Mouse (Mus musculus) embryonic facial prominence, embryonic 12.5 days (tissue): ENCODE data around the gene Sppl3. TPM values are rescaled to one million over a fixed set of nuclear protein-coding genes. Genes with fewer than 3 reads are reported as not detected.

Experiments used
- ATAC-seq: fragments of 200-750 bp; cut with Nextera tagmentation; 2 replicates; pipeline ENCODE4 v1.8.0; 2017; ENCODE audit not compliant: insufficient number of reproducible peaks, insufficient read depth, low FRiP score, low TSS enrichment
- H3K27ac ChIP-seq: fragments of 300-500 bp; sonication (generic); 2 replicates; pipeline ENCODE4 v1.5.1; 2016; ENCODE audit warnings: mild to moderate bottlenecking
- H3K27me3 ChIP-seq: fragments of 300-500 bp; sonication (generic); 2 replicates; pipeline ENCODE4 v1.6.1; 2016; ENCODE audit warnings: mild to moderate bottlenecking, moderate library complexity
- H3K36me3 ChIP-seq: fragments of 300-500 bp; sonication (generic); 2 replicates; pipeline ENCODE4 v1.6.1; 2016; ENCODE audit warnings: mild to moderate bottlenecking
- H3K4me1 ChIP-seq: fragments of 300-500 bp; sonication (generic); 2 replicates; pipeline ENCODE4 v1.6.1; 2016
- H3K4me2 ChIP-seq: fragments of 300-500 bp; sonication (generic); replicated peaks from 2 replicates; pipeline ENCODE4 v1.6.1; 2016; ENCODE audit warnings: mild to moderate bottlenecking, moderate library complexity
- H3K4me3 ChIP-seq: fragments of 300-500 bp; sonication (generic); 2 replicates; pipeline ENCODE4 v1.5.1; 2016; ENCODE audit warnings: mild to moderate bottlenecking
- H3K9ac ChIP-seq: fragments of 300-500 bp; sonication (generic); 2 replicates; pipeline ENCODE4 v1.6.1; 2016; ENCODE audit warnings: mild to moderate bottlenecking, moderate library complexity
- H3K9me3 ChIP-seq: fragments of 300-500 bp; sonication (generic); 2 replicates; pipeline ENCODE4 v1.6.1; 2016; ENCODE audit warnings: mild to moderate bottlenecking, moderate library complexity
- WGBS: fragments of 180-500 bp; shearing (Covaris S2); methylation state at CpG from one replicate; pipeline ENCODE4 v1.1.7; 2016; 5-methylcytosine and 5-hydroxymethylcytosine counted together
- polyA plus RNA-seq: library from polyadenylated mRNA; unstranded; fragments of >200 nt; fragmentation: Nextera tagmentation; extraction: Ambion mirVana; gene quantifications from 2 replicates; pipeline ENCODE4 v1.2.1, GENCODE M21; 2016

Gene Sppl3
- polyA plus RNA-seq, 1 experiment from 2014 or later, result 19.9 TPM

- Histone ChIP-seq H3K36me3 (peaks cover 3% of the 10 kb centered on the region; the same call in 1 of the 2 replicates), H3K4me1 (peaks cover 12% of the 10 kb centered on the region), H3K9me3 (no peaks in the 10 kb centered on the region), H3K4me3 (no peak overlapping the region), H3K4me2 (no peak overlapping the region), H3K27me3 (no peaks in the 10 kb centered on the region), H3K9ac (no peak overlapping the region), H3K27ac (no peak overlapping the region)
- 79% methylated on average over 4 of the region's 4 CpGs for WGBS
- ATAC-seq, result no peak
Measured at GRCm38 (mm10) chr5:115018813-115019212, 7.9 kb downstream of the Sppl3 start.

GRCm38 (mm10) chr5:115022021-115022420 lies 11.1 kb downstream of the Sppl3 start:
- H3K9ac ChIP-seq, result no peak overlapping the region
- ATAC-seq, result no peak

GRCm38 (mm10) chr5:115026170-115026569 lies 15.2 kb downstream of the Sppl3 start:
- no peak for ATAC-seq
- Histone ChIP-seq H3K9ac (no peak overlapping the region), H3K4me1 (peaks cover 4% of the 10 kb centered on the region; the same call in 1 of the 2 replicates), H3K4me3 (no peak overlapping the region), H3K36me3 (peaks cover 3% of the 10 kb centered on the region; the same call in 1 of the 2 replicates), H3K9me3 (no peaks in the 10 kb centered on the region), H3K27me3 (no peaks in the 10 kb centered on the region), H3K4me2 (no peak overlapping the region), H3K27ac (no peak overlapping the region)
- WGBS, result 88% methylated on average over 4 of the region's 4 CpGs

More at GRCm38 (mm10) chr5:115022021-115022420, 11.1 kb downstream of the Sppl3 start:
- 90% methylated on average over 7 of the region's 7 CpGs for WGBS
- H3K4me1 ChIP-seq, result peaks cover 7% of the 10 kb centered on the region; the same call in 1 of the 2 replicates
- no peaks in the 10 kb centered on the region for H3K9me3 ChIP-seq
- H3K27me3 ChIP-seq, result no peaks in the 10 kb centered on the region
- H3K4me3 ChIP-seq, result no peak overlapping the region
- no peak overlapping the region for H3K27ac ChIP-seq
- H3K36me3 ChIP-seq, result peaks cover 3% of the 10 kb centered on the region; the same call in 1 of the 2 replicates
- H3K4me2 ChIP-seq, result no peak overlapping the region

- no peak overlapping the region for H3K4me2 ChIP-seq
- ATAC-seq, result no peak
- 95% methylated on average over 3 of the region's 3 CpGs for WGBS
- no peak overlapping the region for H3K27ac ChIP-seq
- no peak overlapping the region for H3K4me3 ChIP-seq
- no peaks in the 10 kb centered on the region for H3K36me3 ChIP-seq
- H3K9ac ChIP-seq, result no peak overlapping the region
- H3K9me3 ChIP-seq, result no peaks in the 10 kb centered on the region
- no peaks in the 10 kb centered on the region for H3K27me3 ChIP-seq
- H3K4me1 ChIP-seq, result peaks cover 4% of the 10 kb centered on the region; the same call in 1 of the 2 replicates
Measured at GRCm38 (mm10) chr5:115027109-115027508, 16.2 kb downstream of the Sppl3 start.

- no peaks in the 10 kb centered on the region for H3K9me3 ChIP-seq
- H3K27me3 ChIP-seq, result no peaks in the 10 kb centered on the region
- H3K9ac ChIP-seq, result no peak overlapping the region
- H3K4me2 ChIP-seq, result no peak overlapping the region
- H3K4me3 ChIP-seq, result no peak overlapping the region
- no peaks in the 10 kb centered on the region for H3K36me3 ChIP-seq
- WGBS, result 90% methylated on average over 4 of the region's 4 CpGs
- peaks cover 4% of the 10 kb centered on the region; the same call in 1 of the 2 replicates for H3K4me1 ChIP-seq
- H3K27ac ChIP-seq, result no peak overlapping the region
- ATAC-seq, result no peak
Measured at GRCm38 (mm10) chr5:115028920-115029319, 18.0 kb downstream of the Sppl3 start.

GRCm38 (mm10) chr5:115029509-115029908 lies 18.6 kb downstream of the Sppl3 start:
- WGBS, result 86% methylated on average over 3 of the region's 3 CpGs
- H3K9ac ChIP-seq, result no peak overlapping the region
- no peaks in the 10 kb centered on the region for H3K9me3 ChIP-seq
- H3K27me3 ChIP-seq, result no peaks in the 10 kb centered on the region
- ATAC-seq, result no peak
- H3K4me2 ChIP-seq, result no peak overlapping the region
- H3K4me3 ChIP-seq, result no peak overlapping the region
- H3K36me3 ChIP-seq, result no peaks in the 10 kb centered on the region
- no peak overlapping the region for H3K27ac ChIP-seq
- peaks cover 4% of the 10 kb centered on the region; the same call in 1 of the 2 replicates for H3K4me1 ChIP-seq

- 83% methylated on average over 5 of the region's 5 CpGs for WGBS
- H3K9me3 ChIP-seq, result no peaks in the 10 kb centered on the region
- no peaks in the 10 kb centered on the region for H3K27me3 ChIP-seq
- no peak overlapping the region for H3K4me3 ChIP-seq
- H3K27ac ChIP-seq, result no peak overlapping the region
- ATAC-seq, result no peak
- no peak overlapping the region for H3K9ac ChIP-seq
- no peaks in the 10 kb centered on the region for H3K4me1 ChIP-seq
- no peaks in the 10 kb centered on the region for H3K36me3 ChIP-seq
- H3K4me2 ChIP-seq, result no peak overlapping the region
Measured at GRCm38 (mm10) chr5:115031576-115031975, 20.6 kb downstream of the Sppl3 start.

- ATAC-seq, result no peak
- Histone ChIP-seq H3K4me2 (no peak overlapping the region), H3K27me3 (no peaks in the 10 kb centered on the region), H3K27ac (no peak overlapping the region), H3K9me3 (no peaks in the 10 kb centered on the region), H3K9ac (no peak overlapping the region), H3K4me1 (no peaks in the 10 kb centered on the region), H3K36me3 (no peaks in the 10 kb centered on the region), H3K4me3 (no peak overlapping the region)
- 95% methylated on average over 2 of the region's 2 CpGs for WGBS
Measured at GRCm38 (mm10) chr5:115032620-115033019, 21.7 kb downstream of the Sppl3 start.

- WGBS, result 100% methylated on average over 1 of the region's 1 CpGs
- Histone ChIP-seq H3K36me3 (no peaks in the 10 kb centered on the region), H3K4me1 (no peaks in the 10 kb centered on the region)
Measured at GRCm38 (mm10) chr5:115035217-115035616, 24.3 kb downstream of the Sppl3 start.

GRCm38 (mm10) chr5:115037099-115037498 lies 26.2 kb downstream of the Sppl3 start:
- 88% methylated on average over 2 of the region's 2 CpGs for WGBS
- no peaks in the 10 kb centered on the region for H3K27me3 ChIP-seq

More at GRCm38 (mm10) chr5:115035217-115035616, 24.3 kb downstream of the Sppl3 start:
- no peak overlapping the region for H3K4me3 ChIP-seq
- no peak overlapping the region for H3K4me2 ChIP-seq
- H3K27me3 ChIP-seq, result no peaks in the 10 kb centered on the region
- H3K9me3 ChIP-seq, result no peaks in the 10 kb centered on the region
- ATAC-seq, result no peak
- H3K9ac ChIP-seq, result no peak overlapping the region
- no peak overlapping the region for H3K27ac ChIP-seq

GRCm38 (mm10) chr5:115040756-115041155 lies 29.8 kb downstream of the Sppl3 start:
- H3K27ac ChIP-seq, result no peak overlapping the region
- 0 out of 2 replicates have a peak, but pooled peaks cover 4% of the 10 kb centered on the region for H3K36me3 ChIP-seq
- no peak overlapping the region for H3K4me2 ChIP-seq
- H3K9me3 ChIP-seq, result no peaks in the 10 kb centered on the region
- no peaks in the 10 kb centered on the region for H3K27me3 ChIP-seq
- no peak overlapping the region for H3K9ac ChIP-seq
- WGBS, result 87% methylated on average over 4 of the region's 4 CpGs
- H3K4me3 ChIP-seq, result no peak overlapping the region
- ATAC-seq, result no peak
- H3K4me1 ChIP-seq, result no peaks in the 10 kb centered on the region

More at GRCm38 (mm10) chr5:115037099-115037498, 26.2 kb downstream of the Sppl3 start:
- H3K4me2 ChIP-seq, result no peak overlapping the region
- no peak for ATAC-seq
- H3K36me3 ChIP-seq, result no peaks in the 10 kb centered on the region
- H3K9me3 ChIP-seq, result no peaks in the 10 kb centered on the region
- no peak overlapping the region for H3K9ac ChIP-seq
- H3K4me1 ChIP-seq, result no peaks in the 10 kb centered on the region
- H3K4me3 ChIP-seq, result no peak overlapping the region
- no peak overlapping the region for H3K27ac ChIP-seq

GRCm38 (mm10) chr5:115043626-115044025 lies 32.7 kb downstream of the Sppl3 start:
- H3K27ac ChIP-seq, result no peak overlapping the region

More at GRCm38 (mm10) chr5:115043626-115044025, 32.7 kb downstream of the Sppl3 start:
- Histone ChIP-seq H3K4me1 (no peaks in the 10 kb centered on the region), H3K27me3 (no peaks in the 10 kb centered on the region), H3K9ac (no peak overlapping the region), H3K36me3 (0 out of 2 replicates have a peak, but pooled peaks cover 4% of the 10 kb centered on the region), H3K4me3 (no peak overlapping the region), H3K9me3 (no peaks in the 10 kb centered on the region), H3K4me2 (no peak overlapping the region)
- no peak for ATAC-seq
- WGBS, result 94% methylated on average over 4 of the region's 4 CpGs
